Mouse (Mus musculus) lung, embryonic 16.5 days (tissue): ENCODE data around the gene Dcaf8. TPM values are rescaled to one million over a fixed set of nuclear protein-coding genes. Genes with fewer than 3 reads are reported as not detected.
"Not testable (repeated sequence)": the region's sequence is repeated elsewhere in the genome, so short reads cannot be mapped to it uniquely, and the experiment has no call there.

Experiments
- ATAC-seq: fragments of 200-750 bp; cut with Nextera tagmentation; 2 replicates; pipeline ENCODE4 v1.8.0; 2017; ENCODE audit warnings: low read depth, mild to moderate bottlenecking, moderate library complexity
- H3K27ac ChIP-seq: fragments of 300-500 bp; sonication (generic); 2 replicates; pipeline ENCODE4 v1.5.1; 2014; ENCODE audit warnings: mild to moderate bottlenecking, control low read depth, low read length
- H3K27me3 ChIP-seq: fragments of 300-500 bp; sonication (generic); 2 replicates; pipeline ENCODE4 v1.6.1; 2014; ENCODE audit warnings: low read depth, low read length, mixed read lengths; ENCODE audit not compliant: control insufficient read depth, insufficient read depth
- H3K36me3 ChIP-seq: fragments of 300-500 bp; sonication (generic); 2 replicates; pipeline ENCODE4 v1.6.1; 2014; ENCODE audit warnings: low read length; ENCODE audit not compliant: control insufficient read depth, insufficient read depth
- H3K4me1 ChIP-seq: fragments of 300-500 bp; sonication (generic); replicated peaks from 2 replicates; pipeline ENCODE4 v1.6.1; 2014; ENCODE audit warnings: low read length, mixed read lengths; ENCODE audit not compliant: control insufficient read depth, insufficient read depth
- H3K4me2 ChIP-seq: fragments of 300-500 bp; sonication (generic); 2 replicates; pipeline ENCODE4 v1.6.1; 2014; ENCODE audit warnings: low read depth, low read length, control low read depth
- H3K4me3 ChIP-seq: fragments of 300-500 bp; sonication (generic); 2 replicates; pipeline ENCODE4 v1.5.1; 2014; ENCODE audit warnings: mild to moderate bottlenecking, low read length, control low read depth
- H3K9ac ChIP-seq: fragments of 300-500 bp; sonication (generic); 2 replicates; pipeline ENCODE4 v1.6.1; 2014; ENCODE audit warnings: low read length, control low read depth
- H3K9me3 ChIP-seq: fragments of 300-500 bp; sonication (generic); 2 replicates; pipeline ENCODE4 v1.6.1; 2016; ENCODE audit warnings: low read length; ENCODE audit not compliant: control insufficient read depth
- WGBS: fragments of 180-500 bp; shearing (Covaris S2); extraction: QIAGEN DNeasy Blood & Tissue Kit; methylation state at CpG from one replicate; pipeline ENCODE4 v1.1.7; 2014; 5-methylcytosine and 5-hydroxymethylcytosine counted together
- polyA plus RNA-seq: library from polyadenylated mRNA; unstranded; fragments of >200 nt; fragmentation: Nextera tagmentation; extraction: Ambion mirVana; gene quantifications from 2 replicates; pipeline ENCODE4 v1.2.1, GENCODE M21; 2015

Gene Dcaf8
- polyA plus RNA-seq, 1 experiment from 2014 or later: 133 TPM

DNA sequence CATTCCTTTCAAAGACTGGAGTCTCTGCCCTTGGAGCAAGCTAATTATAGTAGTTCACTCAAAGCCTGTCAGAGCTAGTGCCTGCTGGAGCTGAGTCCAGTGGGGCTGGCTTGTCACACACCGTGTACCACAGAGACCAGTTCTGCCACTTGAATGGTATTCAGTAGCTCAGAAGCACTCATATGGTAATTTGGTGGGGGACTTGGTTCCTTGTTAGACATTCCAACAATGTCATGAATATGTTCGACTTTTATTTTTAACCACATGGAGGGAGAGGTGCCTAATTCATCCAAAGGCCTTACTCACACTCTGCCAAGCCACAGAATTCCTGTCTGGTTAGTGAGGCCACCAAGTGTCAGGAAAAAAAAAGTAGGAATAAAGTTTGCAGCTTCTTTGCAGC lies 94.5 kb downstream of the Dcaf8 start:
- 29% methylated on average over 2 of the region's 2 CpGs for WGBS
- H3K36me3 ChIP-seq: no peaks in the 10 kb centered on the region
- H3K27ac ChIP-seq: no peak overlapping the region
- H3K9ac ChIP-seq: no peak overlapping the region
- H3K4me1 ChIP-seq: no peaks in the 10 kb centered on the region
- no peaks in the 10 kb centered on the region for H3K9me3 ChIP-seq
- H3K4me3 ChIP-seq: no peak overlapping the region
- ATAC-seq: peak; percentile 75
- H3K27me3 ChIP-seq: peaks cover 11% of the 10 kb centered on the region
- H3K4me2 ChIP-seq: no peak overlapping the region

- Histone ChIP-seq H3K27me3 (peaks cover 11% of the 10 kb centered on the region), H3K4me2 (peak overlapping the region; percentile 25; the same call in 1 of the 2 replicates), H3K9ac (no peak overlapping the region), H3K4me1 (no peaks in the 10 kb centered on the region), H3K4me3 (no peak overlapping the region), H3K27ac (no peak overlapping the region), H3K36me3 (no peaks in the 10 kb centered on the region), H3K9me3 (no peaks in the 10 kb centered on the region)
- 30% methylated on average over 16 of the region's 16 CpGs for WGBS
- ATAC-seq: no peak
Measured at GRCm38 (mm10) chr1:172243547-172244205, 95.8 kb downstream of the Dcaf8 start.

GRCm38 (mm10) chr1:172244645-172245044 lies 96.8 kb downstream of the Dcaf8 start:
- H3K4me1 ChIP-seq, H3K9me3 ChIP-seq, ATAC-seq, H3K36me3 ChIP-seq, H3K9ac ChIP-seq, H3K27ac ChIP-seq: not testable (repeated sequence)
- peak overlapping the region; percentile 25 for H3K4me2 ChIP-seq
- H3K27me3 ChIP-seq: peaks cover 11% of the 10 kb centered on the region
- 25% methylated on average over 23 of the region's 23 CpGs for WGBS
- H3K4me3 ChIP-seq: 0 out of 2 replicates have a peak overlapping the region, but pooled peaks have one; percentile 4

Other genes with a start within 250 kb of the Dcaf8 start
- gene Slamf6, start 230.6 kb upstream of the Dcaf8 start, polyA plus RNA-seq: 0.85 and 4.5 TPM in 2 replicates
- 10.8 and 12.2 TPM in 2 replicates for gene Vangl2, start 119.6 kb upstream of the Dcaf8 start, polyA plus RNA-seq
- gene Nhlh1, start 90.5 kb upstream of the Dcaf8 start, polyA plus RNA-seq: not detected in 2 replicates
- 242 and 253 TPM in 2 replicates for gene Copa, start 65.6 kb upstream of the Dcaf8 start, polyA plus RNA-seq
- gene Ncstn, start 65.3 kb upstream of the Dcaf8 start, polyA plus RNA-seq: 146 TPM in 2 replicates
- gene Pex19, start 21.3 kb upstream of the Dcaf8 start, polyA plus RNA-seq: 124 and 128 TPM in 2 replicates
- 139 and 147 TPM in 2 replicates for gene Pea15a, start 58.7 kb downstream of the Dcaf8 start, polyA plus RNA-seq
- gene Casq1, start 71.8 kb downstream of the Dcaf8 start, polyA plus RNA-seq: 7.9 and 15.3 TPM in 2 replicates
- not detected in 2 replicates for gene Atp1a4, start 110.3 kb downstream of the Dcaf8 start, polyA plus RNA-seq
- gene Igsf8, start 113.6 kb downstream of the Dcaf8 start, polyA plus RNA-seq: 42.5 and 46.0 TPM in 2 replicates
- gene Atp1a2, start 150.0 kb downstream of the Dcaf8 start, polyA plus RNA-seq: 6.2 and 6.7 TPM in 2 replicates
- gene Kcnj9, start 181.2 kb downstream of the Dcaf8 start, polyA plus RNA-seq: not detected in 2 replicates
- gene Kcnj10, start 193.1 kb downstream of the Dcaf8 start, polyA plus RNA-seq: 0.15 and 0.20 TPM in 2 replicates
- 5.0 and 6.2 TPM in 2 replicates for gene Pigm, start 228.5 kb downstream of the Dcaf8 start, polyA plus RNA-seq